Mouse (Mus musculus) heart, adult 2 months (tissue): ENCODE measurements at regions not wholly inside any gene's neighbourhood (a gene's known extent, or its start where the extent isn't known, plus 50 kb on each side); places are given as distances from the start of the nearest gene placed in this dataset.

Experiments
- DNase-seq, 2 experiments: peaks; one replicate each; pipeline ENCODE4 v3.0.0; 2021
- H3K27ac ChIP-seq: fragments of 200-600 bp; 2 replicates; pipeline ENCODE4 v1.8.1; 2022
- H3K27me3 ChIP-seq: fragments of 200-500 bp; 2 replicates; pipeline ENCODE4 v1.6.1; 2012; ENCODE audit warnings: mild to moderate bottlenecking, low read length, inconsistent platforms, mixed read lengths; ENCODE audit not compliant: control insufficient read depth, insufficient read depth
- H3K36me3 ChIP-seq: fragments of 200-500 bp; 2 replicates; pipeline ENCODE4 v1.6.1; 2012; ENCODE audit warnings: low read length, inconsistent platforms; ENCODE audit not compliant: control insufficient read depth, insufficient read depth
- H3K4me1 ChIP-seq: fragments of 200-500 bp; 2 replicates; pipeline ENCODE4 v1.6.1; 2011; ENCODE audit warnings: low read length; ENCODE audit not compliant: control insufficient read depth, insufficient read depth
- H3K4me3 ChIP-seq: fragments of 200-600 bp; 2 replicates; pipeline ENCODE4 v1.8.1; 2022
- H3K79me2 ChIP-seq: fragments of 200-500 bp; replicated peaks from 2 replicates; pipeline ENCODE4 v1.6.1; 2012; ENCODE audit warnings: mild to moderate bottlenecking, inconsistent platforms, low read length, moderate library complexity, mixed read lengths; ENCODE audit not compliant: control insufficient read depth, insufficient read depth
- H3K9ac ChIP-seq: fragments of 200-500 bp; 2 replicates; pipeline ENCODE4 v1.6.1; 2012; ENCODE audit warnings: low read depth, mild to moderate bottlenecking, control low read depth, inconsistent platforms, low read length, mixed read lengths
- CTCF ChIP-seq: fragments of 200-600 bp; IDR thresholded peaks from 2 replicates; pipeline ENCODE4 v1.8.1; 2022; ENCODE audit warnings: antibody characterized with exemption, mild to moderate bottlenecking, moderate library complexity
- EP300 ChIP-seq: fragments of 200-500 bp; IDR thresholded peaks from 2 replicates; pipeline ENCODE4 v1.6.1; 2011; ENCODE audit warnings: low read depth, low read length, control low read depth; ENCODE audit not compliant: insufficient read depth
- POLR2A ChIP-seq: fragments of 200-500 bp; IDR thresholded peaks from 2 replicates; pipeline ENCODE4 v1.6.1; 2011; ENCODE audit warnings: mild to moderate bottlenecking, low read depth, low read length, control low read depth; ENCODE audit not compliant: insufficient read depth
- WGBS: fragments of 180-500 bp; shearing (Covaris S2); methylation state at CpG from one replicate; pipeline ENCODE4 v1.1.7; 2018; 5-methylcytosine and 5-hydroxymethylcytosine counted together
- intact Hi-C: fragments of 180-260 bp; cut with DNase I; formaldehyde crosslinking; loops from one replicate; pipeline ENCODE4 v1.15.1; 2025

GRCm38 (mm10) chr2:167845370-167845769, 86.5 kb upstream of the Ptpn1 start:
- H3K4me1 ChIP-seq = peaks cover 18% of the 10 kb centered on the region
- H3K4me3 ChIP-seq = no peak overlapping the region
- H3K27me3 ChIP-seq = no peaks in the 10 kb centered on the region
- intact Hi-C loops = loop anchor here (5.0 kb wide), 1 partner anchor 153 kb away; no protein-coding TSS in a partner anchor
- 74% methylated on average over 5 of the region's 5 CpGs for WGBS
- H3K9ac ChIP-seq = no peak overlapping the region
- H3K79me2 ChIP-seq = no peaks in the 10 kb centered on the region
- TF ChIP-seq CTCF (no peak), POLR2A (no peak), EP300 (no peak)
- peak overlapping the region; percentile 81 for H3K27ac ChIP-seq
- H3K36me3 ChIP-seq = no peaks in the 10 kb centered on the region
- DNase-seq = no peak

GRCm38 (mm10) chr2:167844556-167844955, 87.3 kb upstream of the Ptpn1 start:
- H3K36me3 ChIP-seq = no peaks in the 10 kb centered on the region
- TF ChIP-seq EP300 = peak; percentile 100
- no peak for TF ChIP-seq CTCF
- TF ChIP-seq POLR2A = peak; percentile 40
- peaks cover 17% of the 10 kb centered on the region for H3K4me1 ChIP-seq
- peak overlapping the region; percentile 81 for H3K27ac ChIP-seq
- WGBS = 32% methylated on average over 7 of the region's 7 CpGs
- DNase-seq = peak; percentile 76 to 90
- no peaks in the 10 kb centered on the region for H3K79me2 ChIP-seq
- H3K27me3 ChIP-seq = no peaks in the 10 kb centered on the region
- no peak overlapping the region for H3K4me3 ChIP-seq
- intact Hi-C loops = no loop called here
- H3K9ac ChIP-seq = no peak overlapping the region

GRCm38 (mm10) chr2:167843921-167844320, 87.9 kb upstream of the Ptpn1 start:
- peak overlapping the region; percentile 81 for H3K27ac ChIP-seq

GRCm38 (mm10) chr2:167842993-167843392, 88.9 kb upstream of the Ptpn1 start:
- DNase-seq = no peak
- intact Hi-C loops = no loop called here
- TF ChIP-seq CTCF = no peak
- TF ChIP-seq POLR2A = no peak
- no peak for TF ChIP-seq EP300
- no peaks in the 10 kb centered on the region for H3K27me3 ChIP-seq
- H3K4me1 ChIP-seq = peaks cover 14% of the 10 kb centered on the region
- H3K79me2 ChIP-seq = no peaks in the 10 kb centered on the region
- no peak overlapping the region for H3K4me3 ChIP-seq
- peak overlapping the region; percentile 65 for H3K27ac ChIP-seq
- 63% methylated on average over 2 of the region's 2 CpGs for WGBS
- no peak overlapping the region for H3K9ac ChIP-seq
- H3K36me3 ChIP-seq = no peaks in the 10 kb centered on the region

More at GRCm38 (mm10) chr2:167843921-167844320, 87.9 kb upstream of the Ptpn1 start:
- DNase-seq = no peak
- no peaks in the 10 kb centered on the region for H3K36me3 ChIP-seq
- 76% methylated on average over 5 of the region's 5 CpGs for WGBS
- no peak overlapping the region for H3K4me3 ChIP-seq
- no peaks in the 10 kb centered on the region for H3K27me3 ChIP-seq
- no peak for TF ChIP-seq CTCF
- no peak for TF ChIP-seq EP300
- TF ChIP-seq POLR2A = no peak
- intact Hi-C loops = no loop called here
- H3K9ac ChIP-seq = no peak overlapping the region
- H3K79me2 ChIP-seq = no peaks in the 10 kb centered on the region
- H3K4me1 ChIP-seq = peaks cover 14% of the 10 kb centered on the region

- Histone ChIP-seq H3K79me2 (no peaks in the 10 kb centered on the region), H3K4me3 (no peak overlapping the region), H3K4me1 (peaks cover 13% of the 10 kb centered on the region), H3K36me3 (no peaks in the 10 kb centered on the region), H3K9ac (0 out of 2 replicates have a peak overlapping the region, but pooled peaks have one; percentile 9), H3K27ac (peak overlapping the region; percentile 64), H3K27me3 (no peaks in the 10 kb centered on the region)
- TF ChIP-seq POLR2A (no peak), CTCF (no peak), EP300 (no peak)
- no peak for DNase-seq
- WGBS = 50% methylated on average over 1 of the region's 1 CpGs
- intact Hi-C loops = no loop called here
Observed at GRCm38 (mm10) chr2:167842473-167842872, 89.4 kb upstream of the Ptpn1 start.

- H3K27me3 ChIP-seq = no peaks in the 10 kb centered on the region
- no peaks in the 10 kb centered on the region for H3K79me2 ChIP-seq
- 39% methylated on average over 22 of the region's 22 CpGs for WGBS
- no peak overlapping the region for H3K4me3 ChIP-seq
- H3K36me3 ChIP-seq = no peaks in the 10 kb centered on the region
- peak overlapping the region; percentile 15; the same call in 1 of the 2 replicates for H3K9ac ChIP-seq
- H3K27ac ChIP-seq = peak overlapping the region; percentile 64
- intact Hi-C loops = no loop called here
- H3K4me1 ChIP-seq = peaks cover 11% of the 10 kb centered on the region
- TF ChIP-seq CTCF (no peak), EP300 (0 out of 2 replicates have a peak, but pooled peaks have one; percentile 33)
- no peak for DNase-seq
Observed at GRCm38 (mm10) chr2:167841339-167842240, 90.3 kb upstream of the Ptpn1 start.
